Mouse (Mus musculus): ENCODE data around the gene Furin.

Furin gene

GRCm38 (mm10) chr7:80405188-80405695 lies at the start of gene Furin:
Furin (minus strand) TSS chr7:80405436.
- DNase-seq (ENCODE audit: extremely low read depth, low read depth, low spot score) = no peak

DNA sequence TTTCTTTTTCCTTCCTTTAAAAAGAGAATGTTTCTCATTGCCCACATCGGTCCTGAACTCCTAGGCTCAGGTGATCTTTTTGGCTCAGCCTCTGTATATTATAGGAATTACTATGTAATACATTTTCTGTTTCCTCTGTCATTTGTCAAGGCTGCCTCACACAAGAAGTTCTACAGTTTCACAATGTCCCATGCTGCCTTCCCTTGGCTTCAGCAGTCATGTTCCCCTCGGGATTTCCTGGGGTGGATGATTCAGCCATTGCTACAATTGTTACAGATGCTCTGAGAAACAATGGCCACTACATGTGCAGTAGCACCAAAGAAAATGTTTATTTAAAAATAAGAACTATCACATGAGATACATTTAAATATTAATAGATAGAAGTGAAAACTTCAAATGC lies 49.5 kb upstream of the Furin start:
- no peak for DNase-seq (ENCODE audit: extremely low read depth, low read depth, low spot score)

- no peak for DNase-seq (ENCODE audit: extremely low read depth, low read depth, low spot score)
These were observed 48.8 kb upstream of the Furin start for GRCm38 (mm10) chr7:80453997-80454396.

GRCm38 (mm10) chr7:80453121-80453520 lies 47.9 kb upstream of the Furin start:
- DNase-seq (ENCODE audit: extremely low read depth, low read depth, low spot score) = no peak

- no peak for DNase-seq (ENCODE audit: extremely low read depth, low read depth, low spot score)
These were observed 47.0 kb upstream of the Furin start for GRCm38 (mm10) chr7:80452241-80452640.

GRCm38 (mm10) chr7:80451550-80452232 lies 46.5 kb upstream of the Furin start:
- no peak for DNase-seq (ENCODE audit: extremely low read depth, low read depth, low spot score)

DNA sequence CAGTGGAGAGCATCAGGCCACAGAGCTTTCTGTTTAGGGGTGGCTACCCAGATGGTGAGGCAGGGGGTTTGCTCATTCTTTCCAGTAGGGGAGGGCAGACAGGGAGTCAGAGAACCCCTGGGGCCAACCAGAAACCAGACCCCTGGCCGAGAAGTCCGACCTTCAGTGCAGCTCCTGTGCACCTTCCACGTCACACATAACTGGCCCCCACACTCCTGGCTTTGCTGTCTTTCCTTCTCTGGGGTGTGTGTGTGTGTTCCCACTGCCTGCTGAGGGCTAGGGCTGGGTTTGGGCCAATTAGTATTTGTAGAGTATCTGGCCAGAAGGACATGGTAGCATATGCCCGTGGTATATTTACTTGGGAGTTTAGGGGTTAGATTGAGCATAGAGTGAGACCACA lies 45.1 kb upstream of the Furin start:
- DNase-seq (ENCODE audit: extremely low read depth, low read depth, low spot score) = no peak

GRCm38 (mm10) chr7:80449620-80450091 lies 44.4 kb upstream of the Furin start:
- no peak for DNase-seq (ENCODE audit: extremely low read depth, low read depth, low spot score)

- no peak for DNase-seq (ENCODE audit: extremely low read depth, low read depth, low spot score)
These were observed 42.1 kb upstream of the Furin start for GRCm38 (mm10) chr7:80447336-80447735.

DNA sequence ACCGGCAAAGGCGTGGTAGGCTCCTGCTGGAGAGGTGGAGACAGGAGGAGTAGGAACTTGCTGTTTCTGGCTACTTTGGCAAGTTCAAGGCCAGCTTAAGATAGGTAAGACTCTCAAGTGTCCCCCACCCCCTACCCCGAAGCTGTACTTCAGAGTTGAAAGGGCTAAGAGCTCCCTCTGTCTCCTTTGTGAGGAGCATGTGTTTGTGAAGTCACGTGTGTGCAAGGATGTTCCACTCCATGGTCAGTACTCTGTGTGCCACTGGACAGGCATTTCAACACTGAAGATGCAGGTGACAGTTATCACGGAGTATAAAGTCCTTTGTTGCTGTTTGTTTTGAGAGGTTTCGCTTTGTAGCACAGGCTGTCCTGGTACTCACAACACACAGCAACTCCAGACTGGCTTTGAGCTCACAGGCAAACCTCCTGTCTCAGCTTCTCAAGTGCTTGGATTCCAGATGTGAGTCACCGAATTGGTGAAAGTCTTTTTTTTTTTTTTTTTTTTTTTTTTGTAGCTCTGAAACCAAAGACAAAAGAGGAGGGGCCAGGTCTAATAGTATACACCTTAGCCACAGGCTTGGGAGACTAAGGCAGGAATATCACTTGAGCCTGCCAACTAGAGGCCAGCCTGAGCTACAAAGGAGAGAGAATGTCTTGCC lies 41.1 kb upstream of the Furin start:
- no peak for DNase-seq (ENCODE audit: extremely low read depth, low read depth, low spot score)

GRCm38 (mm10) chr7:80445492-80445891 lies 40.3 kb upstream of the Furin start:
- DNase-seq (ENCODE audit: extremely low read depth, low read depth, low spot score) = no peak

- DNase-seq (ENCODE audit: extremely low read depth, low read depth, low spot score) = no peak
These were observed 39.4 kb upstream of the Furin start for GRCm38 (mm10) chr7:80444401-80445249.

DNA sequence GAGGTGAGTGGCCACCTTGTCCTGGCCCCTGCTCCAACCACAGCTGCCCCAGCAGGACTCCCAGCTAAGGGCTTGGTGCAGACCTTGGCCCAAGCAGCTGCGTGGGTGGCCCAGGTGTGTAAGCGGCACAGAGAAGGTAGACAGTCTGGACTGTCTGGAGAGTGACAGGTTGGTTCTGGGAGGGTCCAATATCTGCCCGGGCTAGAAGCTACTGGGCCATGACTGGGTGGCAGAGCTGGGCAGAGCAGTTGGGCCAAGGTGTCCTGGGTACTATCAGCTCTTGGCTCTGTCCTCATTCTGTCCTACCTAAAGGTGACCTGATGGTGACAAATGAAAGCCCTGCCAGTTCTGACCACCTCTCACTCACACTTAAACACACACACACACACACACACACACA lies 37.9 kb upstream of the Furin start:
- no peak for DNase-seq (ENCODE audit: extremely low read depth, low read depth, low spot score)

- no peak for DNase-seq (ENCODE audit: extremely low read depth, low read depth, low spot score)
These were observed 37.0 kb upstream of the Furin start for GRCm38 (mm10) chr7:80441986-80442904.

GRCm38 (mm10) chr7:80440685-80441084 lies 35.4 kb upstream of the Furin start:
- no peak for DNase-seq (ENCODE audit: extremely low read depth, low read depth, low spot score)

DNA sequence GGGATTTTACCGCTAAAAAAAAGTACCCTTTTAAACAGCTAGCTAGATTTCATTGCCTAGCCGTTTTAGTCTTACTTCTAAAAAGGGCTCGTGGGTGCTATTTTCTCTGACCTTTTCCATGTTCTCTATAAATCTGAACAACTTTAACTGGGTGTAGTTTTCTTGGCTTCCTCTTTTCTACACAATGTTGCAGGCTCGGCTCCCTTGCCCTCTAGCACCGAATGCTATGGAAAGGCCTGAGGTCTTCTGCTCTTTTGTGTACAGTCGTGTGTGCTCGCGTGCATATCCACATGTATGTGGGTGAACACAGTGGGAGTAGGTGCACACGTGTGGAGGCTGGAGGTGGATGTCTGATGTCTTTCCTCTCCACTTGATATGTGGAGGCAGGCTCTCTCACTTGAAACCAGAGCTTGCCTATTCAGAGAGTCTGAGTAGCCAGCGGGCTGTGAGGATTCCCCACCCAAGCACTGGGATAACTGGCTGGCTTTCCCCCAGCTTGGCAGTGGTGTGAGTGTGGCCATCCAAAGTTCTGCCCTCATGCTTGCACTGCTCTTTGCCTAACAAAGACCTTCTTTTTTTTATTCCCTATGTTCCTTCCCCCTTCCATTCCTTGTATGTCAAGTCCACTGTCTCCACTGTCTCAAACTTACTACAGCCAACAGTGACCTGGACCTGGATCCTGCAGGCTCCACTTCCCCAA lies 34.7 kb upstream of the Furin start:
- DNase-seq (ENCODE audit: extremely low read depth, low read depth, low spot score) = no peak

DNA sequence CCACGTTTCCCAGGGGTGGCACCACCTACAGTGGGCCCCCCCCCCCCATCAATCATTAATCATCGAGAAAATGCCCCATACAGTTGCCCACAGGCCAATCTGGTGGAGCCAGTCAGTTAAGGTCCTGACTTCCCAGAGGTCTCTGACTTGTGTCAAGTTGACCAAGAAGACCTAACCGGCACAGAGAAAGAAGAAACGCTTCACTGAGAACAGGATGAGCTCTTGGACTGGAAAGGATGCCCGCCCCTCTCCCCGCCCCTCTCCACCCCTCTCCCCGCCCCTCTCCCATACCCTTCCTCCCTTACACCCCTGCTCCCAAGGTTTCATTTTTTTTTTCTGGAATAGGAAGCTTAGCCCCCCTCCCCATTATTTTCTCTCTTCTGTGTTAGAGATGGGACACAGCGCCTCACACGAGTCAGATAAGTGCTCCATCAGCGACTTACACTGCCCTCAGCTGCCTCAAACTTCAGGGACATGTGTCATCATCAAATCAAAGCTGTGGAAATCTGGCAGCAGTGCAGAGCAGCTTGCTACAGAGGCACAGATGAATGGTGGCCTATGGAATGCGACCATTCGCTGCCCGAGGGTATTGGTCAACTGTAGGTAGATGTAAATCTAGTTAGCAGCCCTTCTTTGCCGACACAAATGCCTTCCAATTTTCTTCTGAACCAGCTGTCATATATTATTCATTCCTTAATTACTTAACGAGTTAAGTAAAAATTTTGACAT lies 34.0 kb upstream of the Furin start:
- DNase-seq (ENCODE audit: extremely low read depth, low read depth, low spot score) = peak; percentile 91

GRCm38 (mm10) chr7:80436571-80436970 lies 31.3 kb upstream of the Furin start:
- DNase-seq (ENCODE audit: extremely low read depth, low read depth, low spot score) = no peak

DNA sequence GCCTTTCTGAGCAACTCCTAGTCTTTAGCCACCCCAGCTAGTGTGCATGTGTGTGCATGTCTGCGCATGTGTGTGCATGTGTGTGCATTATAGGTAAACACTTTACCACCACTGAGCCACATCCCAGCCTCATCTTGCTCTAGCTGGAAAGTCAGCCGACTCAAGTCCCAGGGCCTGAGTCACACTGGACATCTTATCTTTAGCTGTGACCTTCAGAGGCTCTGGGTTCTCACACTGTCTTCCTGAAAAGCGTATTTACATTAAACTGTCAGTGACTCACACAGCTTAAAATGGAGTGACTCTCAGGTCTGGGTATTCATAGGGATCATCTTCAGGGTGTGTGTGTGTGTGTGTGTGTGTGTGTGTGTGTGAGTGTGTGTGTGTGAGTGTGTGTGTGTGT lies 30.4 kb upstream of the Furin start:
- no peak for DNase-seq (ENCODE audit: extremely low read depth, low read depth, low spot score)
